In genomic region chr9:75025689-75026088, GRCm38 (mm10) we compare ENCODE assay signal across 12 mouse cellular contexts. TPM values are rescaled to one million over a fixed set of nuclear protein-coding genes. Genes with fewer than 3 reads are reported as not detected.
A peak's percentile ranks its signal among the peaks of the same experiment; 100 is the strongest.
DNase-seq lines count a peak whose midpoint lies in the region; TF ChIP-seq lines count a peak whose summit lies in the region.
"Had no signal": no experiment of that assay in that cellular context is flagged by ENCODE, and none has a peak within 500 bp of the region (broad histone marks: within the 10 kb centered on the region; RNA-seq: fewer than 3 reads in every experiment).

No protein-coding gene starts in this region.

- DNase-seq in gastrocnemius, adult 2 months: no peak
- DNase-seq in gastrocnemius, postnatal 14 days: no peak
- peak; percentile 14 for DNase-seq in lung, postnatal 36 days
- no peak for DNase-seq in lung, postnatal 10 days
- peak; percentile 33 for DNase-seq in ES-E14 (ENCODE audit: low read depth, low spot score)
- DNase-seq in naive thymus-derived CD4-positive, alpha-beta T cell, adult 2 months (ENCODE audit: low read depth): peak; percentile 55
- no peak for DNase-seq in right cerebral cortex, postnatal 25 days
- no peak for DNase-seq in adrenal gland, postnatal 25 days
- DNase-seq: cerebellum, adult 8-10 months; kidney, postnatal 10 days had no signal

- H3K4me1 ChIP-seq in ES-E14 (ENCODE audit: control insufficient read depth in 2 of 2, insufficient read depth in 2 of 2, low read length in 2 of 2, poor library complexity in 1 of 2): no peaks in the 10 kb centered on the region; a peak in 1 of 4 replicates
- H3K4me1 ChIP-seq: forebrain, embryonic 10.5 days; limb, embryonic 12.5 days had no signal

- TF ChIP-seq CTCF in gastrocnemius, adult 2 months (IDR thresholded peaks at IDR 0.05): peak; percentile 51

- intact Hi-C loops in gastrocnemius, adult 2 months (cut with DNase I): no loop called here
- intact Hi-C loops in gastrocnemius, postnatal 14 days (cut with DNase I; ENCODE audit: low total_unique reads): loop anchor here (5.0 kb wide), 1 partner anchor 118 kb away; no protein-coding TSS in a partner anchor

- H3K36me3 ChIP-seq in ES-E14 (ENCODE audit: control insufficient read depth, insufficient read depth, low read length, poor library complexity, severe bottlenecking): no peaks in the 10 kb centered on the region

- in situ Hi-C loops in ES-E14 (cut with MboI; ENCODE audit: low sequenced_read_pairs in 2 of 2, unreplicated experiment in 2 of 2): no loop called here

- H3K9me3 ChIP-seq in ES-E14 (ENCODE audit: control insufficient read depth, insufficient read depth, low read depth, low read length): no peaks in the 10 kb centered on the region
- H3K9me3 ChIP-seq: forebrain, embryonic 10.5 days; limb, embryonic 12.5 days had no signal

- H3K9ac ChIP-seq in ES-E14 (ENCODE audit: insufficient read depth, low read depth, low read length, poor library complexity, severe bottlenecking): no peak overlapping the region
- H3K9ac ChIP-seq: limb, embryonic 12.5 days had no signal

- no peak overlapping the region for H3K4me3 ChIP-seq in gastrocnemius, adult 2 months
- H3K4me3 ChIP-seq in ES-E14 (ENCODE audit: insufficient read depth in 1 of 2, low read depth in 1 of 2, low read length in 2 of 2, poor library complexity in 1 of 2, severe bottlenecking in 1 of 2): no peak overlapping the region
- H3K4me3 ChIP-seq: forebrain, embryonic 10.5 days; limb, embryonic 12.5 days had no signal

- no peak overlapping the region for H3K27ac ChIP-seq in gastrocnemius, adult 2 months
- no peak overlapping the region for H3K27ac ChIP-seq in ES-E14 (ENCODE audit: insufficient read depth, low read depth, low read length, poor library complexity, severe bottlenecking)
- H3K27ac ChIP-seq: forebrain, embryonic 10.5 days; limb, embryonic 12.5 days had no signal

TF ChIP-seq in ES-E14, 5 proteins besides CTCF, POLR2A, EP300 and RAD21:
- TF ChIP-seq ZNF384 (IDR thresholded peaks at IDR 0.05; ENCODE audit: low read depth, low read length) (no peak), ZC3H11A (IDR thresholded peaks at IDR 0.05; ENCODE audit: borderline replicate concordance, low read depth, low read length) (no peak), CHD2 (IDR thresholded peaks at IDR 0.05; ENCODE audit: low read depth, low read length) (no peak), HCFC1 (IDR thresholded peaks at IDR 0.05; ENCODE audit: borderline replicate concordance, insufficient read depth, low read length) (no peak), MAFK (IDR thresholded peaks at IDR 0.05; ENCODE audit: insufficient read depth, low read depth, low read length) (no peak)
TF ChIP-seq in ES-E14: peak in this region for 0.

RNA-seq across cellular contexts. Expression of gene Arpp19, which starts 11.7 kb away (rescaled TPM):
- total RNA-seq in gastrocnemius, adult 2 months (2021): 100 to 1,000 TPM; 125 to 160 TPM
- 100 to 1,000 TPM; 117 to 122 TPM for total RNA-seq in gastrocnemius, postnatal 14 days (2021)
- 116 and 192 TPM in 2 replicates for total RNA-seq in ES-E14 (2012; rRNA removed)
- 303 and 351 TPM in 2 replicates for total RNA-seq in adrenal gland, postnatal 25 days (2021)

RNA-seq across cellular contexts. Expression of gene Myo5a, which starts 45.1 kb away (rescaled TPM):
- total RNA-seq in gastrocnemius, adult 2 months (2021): 10 to 100 TPM in 1 of 2 experiments, 1 to 10 TPM in 1; 7.2 to 12.1 TPM
- total RNA-seq in gastrocnemius, postnatal 14 days (2021): 10 to 100 TPM; 12.2 to 14.1 TPM
- 60.2 and 65.2 TPM in 2 replicates for total RNA-seq in ES-E14 (2012; rRNA removed)
- total RNA-seq in adrenal gland, postnatal 25 days (2021): 43.7 and 59.3 TPM in 2 replicates

Comparison
In these comparisons a context has a peak if more than half of its experiments do, and no peak if none do; other contexts are left out.
1. DNase-seq: peak in lung, postnatal 36 days (single experiment), ES-E14 (single experiment) and naive thymus-derived CD4-positive, alpha-beta T cell, adult 2 months (single experiment); none in gastrocnemius, adult 2 months (single experiment), gastrocnemius, postnatal 14 days (single experiment), lung, postnatal 10 days (single experiment), right cerebral cortex, postnatal 25 days (single experiment) and adrenal gland, postnatal 25 days (single experiment).